Mouse (Mus musculus): ENCODE data around the gene Cpsf7.
"Not testable (repeated sequence)": the region's sequence is repeated elsewhere in the genome, so short reads cannot be mapped to it uniquely, and the experiment has no call there.

Cpsf7 gene

GRCm38 (mm10) chr19:10525106-10525901 lies at the start of gene Cpsf7:
Cpsf7 (plus strand) TSS chr19:10525266.
- DNase-seq (ENCODE audit: low read depth, low spot score): peak; percentile 88

- no peak for DNase-seq (ENCODE audit: low read depth, low spot score)
Observed at GRCm38 (mm10) chr19:10479541-10479940, 45.5 kb upstream of the Cpsf7 start.

- peak; percentile 26 for DNase-seq (ENCODE audit: low read depth, low spot score)
Observed at GRCm38 (mm10) chr19:10482703-10483102, 42.4 kb upstream of the Cpsf7 start, which contains the start of gene Ppp1r32. Ppp1r32 (minus strand) TSS chr19:10482928.

- peak; percentile 75 for DNase-seq (ENCODE audit: low read depth, low spot score)
Observed at GRCm38 (mm10) chr19:10486264-10486738, 38.8 kb upstream of the Cpsf7 start.

GRCm38 (mm10) chr19:10495670-10496069 lies 29.4 kb upstream of the Cpsf7 start:
- DNase-seq (ENCODE audit: low read depth, low spot score): no peak

GRCm38 (mm10) chr19:10496976-10497375 lies 28.1 kb upstream of the Cpsf7 start:
- no peak for DNase-seq (ENCODE audit: low read depth, low spot score)

- DNase-seq (ENCODE audit: low read depth, low spot score): no peak
Observed at GRCm38 (mm10) chr19:10497512-10498160, 27.4 kb upstream of the Cpsf7 start.

GRCm38 (mm10) chr19:10500581-10500980 lies 24.5 kb upstream of the Cpsf7 start:
- no peak for DNase-seq (ENCODE audit: low read depth, low spot score)

- peak; percentile 66 for DNase-seq (ENCODE audit: low read depth, low spot score)
Observed at GRCm38 (mm10) chr19:10502571-10502970, 22.5 kb upstream of the Cpsf7 start.

- no peak for DNase-seq (ENCODE audit: low read depth, low spot score)
Observed at GRCm38 (mm10) chr19:10510759-10511330, 14.2 kb upstream of the Cpsf7 start.

GRCm38 (mm10) chr19:10520355-10520754 lies 4.7 kb upstream of the Cpsf7 start:
- DNase-seq (ENCODE audit: low read depth, low spot score): peak; percentile 72

- no peak for DNase-seq (ENCODE audit: low read depth, low spot score)
Observed at GRCm38 (mm10) chr19:10521926-10522325, 3.1 kb upstream of the Cpsf7 start.

- no peak for DNase-seq (ENCODE audit: low read depth, low spot score)
Observed at GRCm38 (mm10) chr19:10523483-10524080, 1.5 kb upstream of the Cpsf7 start.

GRCm38 (mm10) chr19:10524784-10525105 lies 321 bp upstream of the Cpsf7 start:
- DNase-seq (ENCODE audit: low read depth, low spot score): no peak

- peak; percentile 64 for DNase-seq (ENCODE audit: low read depth, low spot score)
Observed at GRCm38 (mm10) chr19:10525910-10526309, 844 bp downstream of the Cpsf7 start, which contains the start of gene Sdhaf2. Sdhaf2 (minus strand) TSS chr19:10526142.

- DNase-seq (ENCODE audit: low read depth, low spot score): peak; percentile 66
Observed at GRCm38 (mm10) chr19:10530082-10530481, 5.0 kb downstream of the Cpsf7 start.

GRCm38 (mm10) chr19:10539454-10539853 lies 14.4 kb downstream of the Cpsf7 start:
- no peak for DNase-seq (ENCODE audit: low read depth, low spot score)

GRCm38 (mm10) chr19:10555624-10556510 lies 30.8 kb downstream of the Cpsf7 start, which contains the start of gene Tmem216:
Tmem216 (minus strand) TSS chr19:10556238.
- peak; percentile 83 for DNase-seq (ENCODE audit: low read depth, low spot score)

- DNase-seq (ENCODE audit: low read depth, low spot score): no peak
Observed at GRCm38 (mm10) chr19:10557001-10557400, 31.9 kb downstream of the Cpsf7 start.

GRCm38 (mm10) chr19:10557430-10557829 lies 32.4 kb downstream of the Cpsf7 start:
- no peak for DNase-seq (ENCODE audit: low read depth, low spot score)

GRCm38 (mm10) chr19:10557837-10558375 lies 32.8 kb downstream of the Cpsf7 start:
- DNase-seq (ENCODE audit: low read depth, low spot score): not testable (repeated sequence)
